Mouse (Mus musculus) kidney, adult 8-10 months (tissue): ENCODE measurements around the gene Celsr1.

ENCODE experiments used
- DNase-seq, 2 experiments: peaks; one replicate each; pipeline ENCODE4 v3.0.0; 2022

Celsr1 gene

GRCm38 (mm10) chr15:86034021-86034523 lies 495 bp upstream of the Celsr1 start:
- DNase-seq: peak; percentile 60

DNA sequence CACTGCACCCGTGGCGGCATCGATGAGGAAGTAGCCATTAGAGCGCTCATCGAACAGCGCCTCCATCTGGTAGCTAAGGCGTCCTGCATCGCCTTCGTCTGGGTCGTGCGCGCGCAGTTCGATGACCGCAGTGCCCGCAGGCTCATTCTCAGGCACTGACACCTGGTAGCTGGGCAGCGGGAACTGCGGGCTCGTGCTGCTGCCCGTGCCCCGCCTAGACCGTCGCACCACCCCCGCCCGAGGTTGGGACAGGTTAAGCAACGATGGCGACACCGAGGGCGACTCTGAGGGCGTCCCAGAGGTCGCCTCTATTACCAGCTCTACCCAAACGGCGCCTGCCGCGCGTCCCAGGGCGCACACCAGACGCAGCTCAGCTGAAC lies 776 bp downstream of the Celsr1 start:
- peak in 1 of 2 experiments; percentile 60 for DNase-seq

GRCm38 (mm10) chr15:86029981-86030380 lies 3.6 kb downstream of the Celsr1 start:
- no peak for DNase-seq

DNA sequence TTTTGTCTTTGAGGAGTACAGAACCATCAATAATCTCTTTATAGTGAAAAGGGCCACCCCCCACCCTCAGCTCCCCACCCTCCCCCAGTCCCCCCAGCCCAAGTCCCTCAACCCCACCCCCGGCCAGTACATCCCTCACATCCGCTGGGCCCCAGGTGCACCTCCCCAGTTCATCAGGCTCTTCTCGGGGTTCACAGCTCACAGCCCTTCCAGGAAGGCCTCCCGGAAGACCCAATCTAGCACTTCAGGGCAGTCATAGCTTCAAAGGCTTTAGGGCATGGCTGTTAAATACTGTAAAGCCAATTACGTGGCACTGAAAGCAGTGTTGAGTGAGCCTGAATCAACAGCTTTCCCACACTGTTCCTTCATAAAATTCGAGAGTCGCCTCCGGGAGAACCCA lies 5.7 kb downstream of the Celsr1 start:
- no peak for DNase-seq

GRCm38 (mm10) chr15:86021971-86022370 lies 11.6 kb downstream of the Celsr1 start:
- no peak for DNase-seq

GRCm38 (mm10) chr15:86021301-86021700 lies 12.3 kb downstream of the Celsr1 start:
- DNase-seq: no peak

DNA sequence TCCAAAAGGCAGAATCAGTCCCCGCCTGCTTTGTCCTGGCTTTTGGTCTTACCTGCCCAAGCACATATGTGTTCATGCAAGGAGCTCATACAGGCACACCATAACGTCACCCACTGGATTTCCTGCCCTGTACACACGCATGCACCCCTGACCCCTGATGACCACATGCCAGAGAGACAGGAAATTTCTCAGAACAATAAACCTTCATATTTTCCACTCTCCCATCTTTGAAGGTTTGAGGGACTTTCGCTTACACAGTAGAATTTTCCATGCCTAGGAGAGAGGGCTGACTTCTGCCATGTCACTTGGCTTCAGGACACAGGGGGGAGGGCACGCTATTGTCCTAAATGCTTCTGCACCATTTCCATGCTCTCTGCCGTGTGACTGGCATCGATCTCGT lies 13.6 kb downstream of the Celsr1 start:
- no peak for DNase-seq

DNA sequence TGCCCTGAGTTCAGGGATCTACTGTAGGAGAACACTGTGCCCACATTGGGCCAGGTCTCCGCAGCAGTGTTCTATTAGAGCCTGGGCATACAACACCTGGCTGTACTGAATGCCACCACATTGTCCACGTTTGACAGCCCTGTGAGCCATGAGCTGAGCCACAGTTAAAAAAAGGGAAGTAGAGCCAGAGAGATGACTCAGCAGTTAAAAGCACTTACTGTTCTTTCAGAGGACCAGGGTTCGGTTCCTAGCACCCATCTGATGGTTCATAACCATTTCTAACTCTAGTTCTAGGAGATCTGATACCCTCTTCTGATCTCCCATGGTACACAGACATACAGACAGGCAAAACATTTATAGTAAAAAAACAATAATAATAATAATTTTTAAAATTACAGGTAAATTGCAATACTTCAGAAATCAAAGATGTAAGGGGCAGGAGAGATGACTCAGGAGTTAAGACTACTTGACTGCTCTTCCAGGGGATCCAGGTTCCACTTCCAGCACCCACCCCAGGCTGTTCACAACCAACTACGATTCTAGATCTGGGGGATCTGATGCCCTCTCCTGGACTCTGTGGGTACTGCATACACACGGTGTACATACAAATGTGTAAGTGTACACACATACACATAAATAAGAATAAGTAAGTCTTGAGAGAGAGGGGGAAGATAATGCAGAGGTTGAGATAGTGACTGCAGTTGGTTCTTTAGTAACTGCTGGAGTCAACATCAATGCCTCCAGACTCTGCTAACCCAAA lies 14.6 kb downstream of the Celsr1 start:
- no peak for DNase-seq

DNA sequence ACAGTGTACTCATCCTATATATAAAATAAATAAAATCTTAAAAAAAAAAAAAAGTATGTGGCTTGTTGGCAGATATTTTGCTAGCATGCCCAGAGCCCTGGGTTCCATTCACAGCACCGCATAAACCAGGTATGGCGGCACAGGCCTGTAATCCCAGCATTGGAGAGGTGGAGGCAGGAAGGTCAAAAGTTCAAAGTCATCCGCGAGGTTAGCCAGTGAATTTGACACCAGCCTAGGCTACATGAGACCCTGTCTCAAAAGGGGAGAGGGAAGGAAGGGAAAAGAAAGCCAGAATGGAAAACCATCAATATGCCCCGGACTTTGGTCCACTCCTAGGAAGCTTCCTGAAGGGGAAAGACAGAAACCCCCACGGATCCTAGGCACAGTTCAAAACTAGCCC lies 16.2 kb downstream of the Celsr1 start:
- DNase-seq: no peak

DNA sequence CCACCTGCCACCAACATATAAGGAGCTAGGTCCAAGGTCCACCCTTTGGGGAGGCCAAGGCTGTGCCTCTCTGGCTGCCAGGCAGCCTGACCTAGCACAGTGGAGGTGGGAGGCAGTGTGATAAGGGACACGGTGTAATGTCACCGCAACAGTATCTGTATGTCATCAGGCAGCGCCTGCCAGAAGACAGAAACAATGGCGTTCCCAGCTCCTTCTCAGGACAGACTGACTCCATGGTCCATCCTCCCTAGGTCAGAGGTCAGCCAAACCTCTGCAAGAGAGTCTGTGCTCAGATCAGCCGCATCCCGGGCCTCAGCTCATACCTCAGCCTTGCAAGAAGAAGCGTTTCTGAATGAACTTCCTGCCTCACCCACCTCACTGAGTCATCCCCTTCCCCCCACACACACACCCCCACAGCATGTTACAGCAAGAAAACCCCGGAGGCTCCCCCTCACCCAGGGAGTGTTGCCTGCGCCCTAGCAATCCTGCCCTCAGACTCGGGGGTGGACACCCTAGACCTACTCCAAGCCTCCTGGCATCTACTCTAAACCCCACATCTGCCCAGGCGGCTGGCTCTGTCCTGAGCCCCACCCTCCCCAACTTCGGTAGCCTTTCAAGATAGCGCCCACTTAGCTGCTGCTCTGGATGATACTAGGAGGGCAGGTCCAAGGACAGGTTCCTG lies 17.6 kb downstream of the Celsr1 start:
- DNase-seq: no peak

DNA sequence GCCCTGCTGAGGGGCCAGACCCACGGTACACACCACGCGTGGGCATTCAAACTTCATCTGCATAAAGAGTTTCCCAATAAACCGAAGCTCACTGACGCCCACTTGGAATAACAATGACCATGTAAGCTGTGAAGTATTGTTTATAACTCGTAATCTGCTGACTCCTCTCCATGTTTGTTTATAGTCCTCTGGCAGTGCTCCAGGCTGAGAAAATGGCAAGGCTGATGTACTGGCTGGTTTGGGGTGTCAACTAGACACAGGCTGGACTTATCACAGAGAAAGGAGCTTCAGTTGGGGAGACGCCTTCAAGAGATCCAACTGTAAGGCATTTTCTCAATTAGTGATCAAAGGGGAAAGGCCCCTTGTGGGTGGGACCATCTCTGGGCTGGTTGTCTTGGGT lies 18.6 kb downstream of the Celsr1 start:
- DNase-seq: no peak

- no peak for DNase-seq
Measured at GRCm38 (mm10) chr15:86013656-86014055, 19.9 kb downstream of the Celsr1 start.

DNA sequence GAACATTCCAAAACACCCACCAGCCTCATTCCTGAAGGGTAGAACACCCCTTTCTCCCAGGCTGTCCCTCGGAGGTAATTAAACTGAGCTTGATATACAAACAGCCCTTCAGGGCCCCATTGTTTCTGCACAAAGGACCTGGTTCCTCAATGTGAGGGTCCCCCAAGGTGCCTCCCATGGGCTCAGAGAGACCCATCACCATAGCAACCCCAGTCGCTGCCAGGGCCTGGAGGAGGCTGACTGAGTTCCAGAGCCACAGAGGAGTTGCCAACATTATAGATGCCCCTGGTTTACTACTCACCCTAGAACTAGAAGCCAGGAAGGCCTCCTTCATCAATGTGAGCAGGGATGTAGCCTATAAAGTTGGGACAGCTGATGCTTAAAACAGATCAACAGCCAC lies 20.4 kb downstream of the Celsr1 start:
- no peak for DNase-seq

DNA sequence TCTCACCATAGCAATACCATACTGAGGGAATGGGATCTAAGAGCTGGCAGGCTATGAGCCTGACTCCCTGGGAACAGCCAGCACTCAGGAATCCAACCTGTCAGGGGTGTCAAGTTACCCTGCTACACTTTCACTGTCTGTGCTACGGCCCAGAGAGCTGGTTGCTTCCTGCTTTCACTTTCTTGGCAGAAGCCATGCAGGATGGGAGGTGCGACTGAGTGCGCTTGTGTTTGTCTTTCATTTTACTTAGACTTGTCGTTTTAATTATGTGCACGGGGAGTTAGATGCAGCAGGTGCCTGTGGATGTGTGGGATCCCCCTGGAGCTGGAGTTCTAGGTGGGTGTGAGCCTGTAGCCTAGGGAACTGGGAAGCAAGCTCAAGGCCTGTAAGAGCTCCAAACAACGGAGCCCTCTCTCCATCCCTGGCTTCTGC lies 25.9 kb downstream of the Celsr1 start:
- no peak for DNase-seq

DNA sequence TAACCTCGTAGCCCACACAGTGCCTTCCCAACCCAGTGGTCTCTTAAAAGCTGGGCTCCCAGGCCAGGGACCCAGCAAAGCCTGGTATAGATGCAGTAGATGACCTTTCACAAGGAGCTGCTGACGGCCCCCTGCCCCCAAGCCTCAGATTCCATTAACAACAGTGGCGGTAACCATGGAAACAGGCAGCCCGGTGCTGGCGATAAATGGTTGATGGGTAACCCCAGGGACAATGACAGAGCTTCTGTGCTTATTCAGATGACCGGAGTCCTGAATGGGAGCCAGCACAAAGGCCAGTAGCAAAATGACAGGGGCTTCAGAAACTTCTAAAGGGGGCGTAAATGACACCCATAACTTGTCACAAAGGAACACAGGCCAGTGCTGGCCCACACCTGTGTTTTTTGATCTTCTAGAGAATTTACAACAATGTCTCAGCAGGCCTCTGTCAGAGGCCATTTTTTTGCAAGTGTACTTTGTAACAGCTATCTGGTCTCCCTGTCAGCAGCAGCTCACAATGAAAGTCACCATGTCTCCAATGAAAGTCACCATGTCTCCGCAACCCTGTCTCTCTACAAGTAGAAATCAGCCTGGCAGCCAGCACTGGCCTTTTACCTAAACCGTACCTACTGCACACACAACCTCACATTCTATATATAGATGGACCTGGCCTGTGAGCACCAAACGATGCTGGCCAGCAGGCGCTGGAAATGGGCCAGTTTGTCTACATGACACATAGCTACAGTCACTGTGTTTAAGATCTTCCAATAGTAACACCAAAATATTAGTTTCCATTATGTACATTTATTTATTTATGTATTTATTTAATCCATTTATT lies 27.7 kb downstream of the Celsr1 start:
- DNase-seq: no peak

DNA sequence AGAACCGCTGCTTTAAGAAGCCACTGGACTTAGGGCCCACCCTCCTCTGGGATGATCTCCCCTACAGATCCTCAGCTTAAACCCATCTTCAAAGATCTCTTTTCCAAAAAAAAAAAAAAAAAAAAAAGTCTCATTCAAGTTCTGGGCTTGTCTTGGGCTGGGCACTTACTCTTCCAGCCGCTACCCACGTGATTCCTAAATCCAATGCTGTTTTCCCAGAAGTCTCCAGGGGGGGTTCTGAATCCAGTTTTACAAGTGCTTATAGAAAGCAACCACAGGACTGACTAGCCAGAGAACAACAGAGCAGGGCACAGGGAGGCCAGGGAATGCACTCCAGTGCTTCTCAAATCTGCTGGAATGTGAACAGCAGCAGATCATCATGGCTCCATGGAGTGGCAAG lies 29.5 kb downstream of the Celsr1 start:
- DNase-seq: no peak

DNA sequence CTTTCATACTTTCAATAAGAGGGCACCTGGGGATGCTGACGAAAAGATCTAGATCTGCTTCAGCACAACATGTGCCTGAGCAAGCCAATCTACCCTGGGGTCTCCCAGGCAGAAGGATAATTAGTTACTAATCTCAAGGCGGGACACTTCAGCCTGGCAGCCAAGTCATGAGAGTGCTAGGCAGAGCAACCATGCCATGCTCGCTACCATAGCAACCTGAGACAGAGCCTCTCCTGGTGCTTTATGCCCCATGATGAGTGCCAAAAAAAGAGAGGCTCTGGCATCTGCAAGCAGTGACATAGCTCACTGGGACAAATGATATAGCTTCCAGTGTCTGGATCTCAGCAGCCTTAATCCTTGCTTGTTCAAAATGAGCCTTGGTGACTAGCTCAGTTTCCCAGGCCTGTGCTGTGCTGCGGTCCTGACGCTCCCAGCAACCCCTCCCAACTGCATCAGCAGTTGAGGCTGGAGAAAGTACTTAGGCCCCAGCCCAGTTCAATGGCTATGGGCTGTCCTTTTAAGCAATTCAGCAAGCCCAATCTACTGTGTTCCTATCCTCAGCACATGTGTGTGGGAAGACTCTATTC lies 32.8 kb downstream of the Celsr1 start:
- DNase-seq: no peak

DNA sequence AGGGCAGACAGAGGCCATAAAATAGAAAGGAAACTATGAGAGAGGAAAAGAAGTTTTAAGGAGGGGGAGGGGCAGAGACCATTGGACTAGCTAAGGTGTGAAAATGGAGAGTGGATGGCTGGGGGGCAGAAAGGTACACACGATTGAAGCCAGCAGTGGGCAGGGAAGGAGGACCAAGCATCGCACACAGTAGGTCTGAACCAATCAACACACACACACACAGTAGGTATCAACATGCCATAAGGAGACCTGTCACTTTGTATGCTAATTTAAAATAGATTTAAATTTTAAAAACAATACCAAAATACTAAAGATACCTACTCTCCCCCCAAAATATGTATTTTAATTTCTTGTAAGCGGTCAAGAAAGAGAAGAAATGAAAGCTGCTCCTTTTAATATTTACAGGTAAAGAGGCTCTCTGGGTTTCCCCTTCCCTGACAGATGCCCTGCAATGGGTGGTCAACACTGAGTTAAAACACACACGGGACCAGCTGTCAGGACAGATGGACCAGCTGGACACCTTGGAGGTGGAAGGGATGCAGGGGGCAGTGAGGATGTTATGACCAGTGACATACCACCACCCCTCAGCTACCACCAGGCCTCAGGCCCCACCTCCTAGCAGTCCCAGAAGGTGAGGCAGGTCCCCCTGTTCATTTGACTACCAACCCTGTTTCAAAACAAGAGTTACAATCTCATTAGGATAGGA lies 34.9 kb downstream of the Celsr1 start:
- DNase-seq: no peak

DNA sequence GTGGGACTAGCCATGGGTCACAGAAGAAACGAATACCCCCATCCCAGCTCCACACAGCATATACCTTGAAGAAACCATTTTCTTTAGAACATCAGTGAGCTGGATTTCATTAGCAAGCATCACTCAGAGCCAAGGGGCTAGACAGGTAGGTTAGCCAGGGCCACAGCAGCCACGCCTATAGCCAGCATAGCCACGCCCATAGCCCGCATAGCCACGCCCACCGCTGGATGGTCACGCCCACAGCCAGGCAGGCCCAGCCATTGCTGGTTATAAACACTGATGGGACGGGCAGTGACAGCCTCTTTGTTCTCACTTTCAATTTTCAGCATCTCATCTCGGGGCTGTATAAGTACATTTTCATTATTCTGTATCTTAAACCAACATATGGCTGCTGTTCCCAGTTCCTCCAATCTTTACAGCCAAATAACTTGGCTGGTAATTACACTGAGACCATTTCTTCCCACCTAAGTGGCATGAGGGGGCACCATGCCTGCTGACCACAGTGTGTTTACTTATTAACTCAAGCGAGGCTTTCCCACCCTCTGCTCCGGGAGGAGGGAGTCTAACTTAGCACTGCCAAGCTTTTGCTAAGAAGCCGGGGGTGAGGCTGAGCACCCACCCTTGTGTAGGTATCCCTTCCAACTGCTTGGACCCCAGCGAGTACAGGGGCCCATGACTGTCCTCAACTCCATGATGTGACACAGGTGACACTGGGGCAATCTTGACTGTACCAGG lies 37.4 kb downstream of the Celsr1 start:
- DNase-seq: peak in 1 of 2 experiments; percentile 46

- no peak for DNase-seq
Measured at GRCm38 (mm10) chr15:85994906-85995608, 38.5 kb downstream of the Celsr1 start.
